Mouse (Mus musculus) spleen, adult 2 months (tissue): ENCODE measurements at regions not wholly inside any gene's neighbourhood (a gene's known extent, or its start where the extent isn't known, plus 50 kb on each side); places are given as distances from the start of the nearest gene placed in this dataset.

Source experiments
- DNase-seq, 2 experiments: peaks; one replicate each; pipeline versions ENCODE4 v3.0.0 to v3.0.0-alpha.2; 2012 to 2021; ENCODE audit warnings: low spot score in 2 of 2, low read depth in 1 of 2
- H3K27ac ChIP-seq: fragments of 200-500 bp; 2 replicates; pipeline ENCODE4 v1.5.1; 2012; ENCODE audit warnings: low read length, inconsistent platforms; ENCODE audit not compliant: insufficient read depth
- H3K27me3 ChIP-seq: fragments of 200-500 bp; 2 replicates; pipeline ENCODE4 v1.6.1; 2012; ENCODE audit warnings: mild to moderate bottlenecking, moderate library complexity, low read length, inconsistent platforms; ENCODE audit not compliant: control insufficient read depth, insufficient read depth
- H3K36me3 ChIP-seq: fragments of 200-500 bp; 2 replicates; pipeline ENCODE4 v1.6.1; 2012; ENCODE audit warnings: mild to moderate bottlenecking, low read length, inconsistent platforms; ENCODE audit not compliant: control insufficient read depth, insufficient read depth
- H3K4me1 ChIP-seq: fragments of 200-500 bp; 2 replicates; pipeline ENCODE4 v1.6.1; 2011; ENCODE audit warnings: inconsistent platforms; ENCODE audit not compliant: control insufficient read depth, insufficient read depth, insufficient read length
- H3K4me3 ChIP-seq: fragments of 200-500 bp; 2 replicates; pipeline ENCODE4 v1.5.1; 2011; ENCODE audit warnings: mild to moderate bottlenecking, inconsistent platforms; ENCODE audit not compliant: insufficient read depth, insufficient read length; ENCODE audit errors: extremely low read depth
- CTCF ChIP-seq: fragments of 200-500 bp; IDR thresholded peaks from 2 replicates; pipeline ENCODE4 v1.5.1; 2011; ENCODE audit warnings: mild to moderate bottlenecking, inconsistent platforms; ENCODE audit not compliant: insufficient read depth, insufficient read length, insufficient replicate concordance; ENCODE audit errors: extremely low read depth
- POLR2A ChIP-seq: fragments of 200-500 bp; IDR thresholded peaks from 2 replicates; pipeline ENCODE4 v1.6.1; 2011; ENCODE audit warnings: low read depth, low read length, inconsistent platforms
- WGBS: fragments of 180-500 bp; shearing (Covaris S2); methylation state at CpG from one replicate; pipeline ENCODE4 v1.1.7; 2018; 5-methylcytosine and 5-hydroxymethylcytosine counted together

DNA sequence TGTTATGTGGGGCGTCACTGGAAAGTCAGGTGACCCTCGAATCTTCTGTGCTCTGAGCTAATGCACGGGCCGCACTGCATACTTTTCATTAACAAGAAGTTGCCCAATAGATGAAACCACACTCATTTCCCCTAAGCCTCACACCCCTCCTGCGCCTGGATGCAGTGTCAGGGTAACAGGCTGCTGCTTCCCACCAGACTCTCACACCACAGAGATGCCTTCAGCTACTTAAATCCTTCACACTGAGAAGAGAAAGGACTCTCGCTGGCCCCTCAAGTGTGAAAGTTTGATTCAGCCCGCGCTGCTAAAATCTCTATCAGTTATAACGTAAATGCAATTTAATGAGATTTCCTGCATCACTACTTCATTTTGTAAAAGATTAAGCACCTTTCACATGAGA is 54.5 kb upstream of the Ednrb start:
- 15% methylated on average over 9 of the region's 9 CpGs for WGBS
- Histone ChIP-seq H3K27ac (no peak overlapping the region), H3K4me1 (0 out of 2 replicates have a peak, but pooled peaks cover 2% of the 10 kb centered on the region), H3K36me3 (no peaks in the 10 kb centered on the region), H3K27me3 (peaks cover 1% of the 10 kb centered on the region; the same call in 1 of the 2 replicates), H3K4me3 (0 out of 2 replicates have a peak overlapping the region, but pooled peaks have one; percentile 3)
- no peak for DNase-seq
- no peak for TF ChIP-seq CTCF

DNA sequence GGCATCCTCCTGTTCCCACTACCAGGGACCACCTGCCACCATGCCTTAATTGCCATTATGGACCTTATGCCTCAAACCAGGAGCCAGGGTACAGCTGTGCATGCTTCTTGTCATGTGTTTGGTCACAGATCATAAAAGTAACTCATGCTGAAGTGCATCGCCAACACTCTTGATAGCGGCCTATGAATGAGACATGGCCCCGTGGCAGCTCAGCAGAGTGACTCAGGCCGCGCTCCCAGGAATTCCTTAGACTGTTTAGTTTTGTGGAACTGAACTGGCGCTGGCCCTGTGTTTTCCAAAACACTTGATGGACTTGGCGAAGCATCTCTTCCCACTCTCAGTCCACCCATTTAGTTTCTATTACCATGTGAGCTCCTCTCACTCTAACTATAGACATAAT is 51.1 kb upstream of the Ednrb start:
- Histone ChIP-seq H3K4me1 (0 out of 2 replicates have a peak, but pooled peaks cover 2% of the 10 kb centered on the region), H3K27ac (no peak overlapping the region), H3K36me3 (no peaks in the 10 kb centered on the region), H3K4me3 (no peak overlapping the region), H3K27me3 (peaks cover 1% of the 10 kb centered on the region; the same call in 1 of the 2 replicates)
- WGBS: 93% methylated on average over 7 of the region's 7 CpGs
- no peak for DNase-seq
- no peak for TF ChIP-seq POLR2A
- TF ChIP-seq CTCF: no peak
